Mouse (Mus musculus) erythroblast, embryonic 14.5 days (primary cell): ENCODE results near the gene Cldn24.

Source experiments
- GATA1 ChIP-seq: IDR thresholded peaks from 2 replicates; pipeline ENCODE4 v1.6.1; 2012; ENCODE audit warnings: low read length, inconsistent platforms, mixed read lengths
- TAL1 ChIP-seq: IDR thresholded peaks from 3 replicates; pipeline ENCODE4 v1.6.1; 2012; ENCODE audit warnings: low read length, inconsistent platforms, mixed read lengths

DNA sequence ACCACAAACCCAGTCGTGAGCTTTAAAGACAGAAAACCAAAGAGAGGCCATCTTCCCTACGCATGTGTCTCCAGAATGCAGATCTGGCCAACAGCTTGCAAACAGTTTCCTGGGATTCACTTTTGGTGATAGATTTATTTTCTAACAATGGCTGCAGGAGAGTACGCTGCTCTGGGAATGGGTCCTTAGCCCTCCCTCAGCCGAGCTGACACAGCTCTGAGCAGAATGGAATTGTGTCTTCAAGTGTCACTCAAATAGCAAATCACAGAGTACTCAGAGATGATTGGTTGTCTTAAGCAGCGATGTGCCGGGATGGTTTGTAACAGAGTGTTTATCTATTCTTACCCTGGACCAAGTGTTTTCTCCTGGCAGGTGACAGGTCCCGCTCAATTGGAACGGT, 2.9 kb upstream of the Cldn24 start:
- TF ChIP-seq GATA1 = no peak
- TF ChIP-seq TAL1 = no peak
